ENCODE assay signal across 29 mouse cellular contexts in genomic region chr7:49825492-49825891, GRCm38 (mm10).
"Had no signal": no experiment of that assay in that cellular context is flagged by ENCODE, and none has a peak within 500 bp of the region (broad histone marks: within the 10 kb centered on the region; RNA-seq: fewer than 3 reads in every experiment).

No protein-coding gene starts in this region.

- H3K4me3 ChIP-seq: limb, embryonic 10.5 days; limb, embryonic 12.5 days; limb, embryonic 13.5 days; limb, embryonic 15.5 days; liver, embryonic 12.5 days; liver, embryonic 13.5 days; liver, embryonic 15.5 days; lung, embryonic 15.5 days; megakaryocyte, embryonic 14.5 days; midbrain, embryonic 10.5 days; midbrain, embryonic 12.5 days; midbrain, embryonic 13.5 days; midbrain, embryonic 15.5 days; neural tube, embryonic 12.5 days had no signal

- H3K27ac ChIP-seq: limb, embryonic 10.5 days; limb, embryonic 12.5 days; limb, embryonic 13.5 days; limb, embryonic 15.5 days; liver, embryonic 12.5 days; liver, embryonic 13.5 days; liver, embryonic 14.5 days; liver, embryonic 15.5 days; lung, embryonic 15.5 days; macrophage; midbrain, embryonic 10.5 days; midbrain, embryonic 12.5 days; midbrain, embryonic 13.5 days; midbrain, embryonic 15.5 days; neural tube, embryonic 12.5 days had no signal

- H3K4me2 ChIP-seq: limb, embryonic 12.5 days; limb, embryonic 13.5 days; limb, embryonic 15.5 days; liver, embryonic 11.5 days; liver, embryonic 12.5 days; liver, embryonic 13.5 days; liver, embryonic 15.5 days; lung, embryonic 14.5 days; lung, embryonic 15.5 days; midbrain, embryonic 11.5 days; midbrain, embryonic 12.5 days; midbrain, embryonic 13.5 days; midbrain, embryonic 15.5 days; neural tube, embryonic 12.5 days had no signal

- H3K4me1 ChIP-seq: limb, embryonic 12.5 days; limb, embryonic 13.5 days; limb, embryonic 15.5 days; liver, embryonic 12.5 days; liver, embryonic 13.5 days; liver, embryonic 15.5 days; lung, embryonic 15.5 days; midbrain, embryonic 10.5 days; midbrain, embryonic 12.5 days; midbrain, embryonic 13.5 days; neural tube, embryonic 12.5 days had no signal

- H3K9me3 ChIP-seq: limb, embryonic 10.5 days; limb, embryonic 12.5 days; limb, embryonic 13.5 days; limb, embryonic 15.5 days; liver, embryonic 12.5 days; liver, embryonic 13.5 days; liver, embryonic 15.5 days; lung, embryonic 15.5 days; megakaryocyte, embryonic 14.5 days; midbrain, embryonic 10.5 days; midbrain, embryonic 12.5 days; midbrain, embryonic 13.5 days; midbrain, embryonic 15.5 days; neural tube, embryonic 12.5 days had no signal

- DNase-seq: left cerebral cortex, postnatal 4 days; liver; liver, embryonic 13.5 days; liver, postnatal 0 days; lung, adult 18-20 months; lung, adult 2 months; lung, embryonic 14.5 days; lung, postnatal 10 days; lung, postnatal 14 days; lung, postnatal 36 days; lung, postnatal 4 days; midbrain, embryonic 14.5 days had no signal

- H3K27me3 ChIP-seq: limb, embryonic 12.5 days; limb, embryonic 13.5 days; limb, embryonic 15.5 days; liver, embryonic 12.5 days; liver, embryonic 13.5 days; liver, embryonic 15.5 days; lung, embryonic 15.5 days; megakaryocyte, embryonic 14.5 days; midbrain, embryonic 12.5 days; midbrain, embryonic 13.5 days; midbrain, embryonic 15.5 days; neural tube, embryonic 12.5 days had no signal
